Comparison of ENCODE assay signal across 12 mouse cellular contexts in the genomic region with DNA sequence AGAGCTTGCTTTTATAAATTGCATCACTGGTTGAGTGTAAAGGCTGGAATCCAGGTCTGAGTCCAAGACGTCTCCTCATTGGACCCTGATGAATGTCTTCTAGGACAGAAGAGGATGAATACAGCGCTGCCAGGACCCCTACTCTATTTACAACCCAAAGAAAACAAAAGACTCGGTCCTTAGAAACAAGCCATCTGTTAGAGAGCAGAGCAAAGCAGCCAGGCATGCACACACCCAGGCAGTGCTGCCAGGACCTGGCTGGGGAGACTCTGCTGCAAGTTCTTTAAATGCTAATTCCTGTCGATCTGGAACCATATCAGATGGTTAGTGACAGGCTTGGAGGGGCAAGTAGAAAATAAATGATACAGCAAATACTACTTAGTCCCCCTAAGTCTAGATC.
DNase-seq lines count a peak whose midpoint lies in the region; ATAC-seq lines count a peak whose summit lies in the region.
"Had no signal": no experiment of that assay in that cellular context is flagged by ENCODE, and none has a peak within 500 bp of the region (broad histone marks: within the 10 kb centered on the region; RNA-seq: fewer than 3 reads in every experiment).

No protein-coding gene starts in this region.

- no peaks in the 10 kb centered on the region for H3K27me3 ChIP-seq in forebrain, embryonic 12.5 days
- H3K27me3 ChIP-seq: embryonic facial prominence, embryonic 12.5 days; limb, embryonic 15.5 days had no signal

- WGBS in forebrain, embryonic 12.5 days, result 2% methylated on average over 4 of the region's 4 CpGs

- intact Hi-C loops in left cerebral cortex, postnatal 4 days (cut with DNase I), result no loop called here

- no peaks in the 10 kb centered on the region for H3K36me3 ChIP-seq in forebrain, embryonic 12.5 days (replicated peaks)
- H3K36me3 ChIP-seq: embryonic facial prominence, embryonic 12.5 days; limb, embryonic 15.5 days had no signal

- peak; percentile 90 for ATAC-seq in forebrain, embryonic 12.5 days (ENCODE audit: low FRiP score)

- H3K9ac ChIP-seq in forebrain, embryonic 12.5 days, result no peak overlapping the region
- H3K9ac ChIP-seq: embryonic facial prominence, embryonic 12.5 days; limb, embryonic 15.5 days had no signal

- H3K9me3 ChIP-seq in forebrain, embryonic 12.5 days, result no peaks in the 10 kb centered on the region
- H3K9me3 ChIP-seq: embryonic facial prominence, embryonic 12.5 days; limb, embryonic 15.5 days had no signal

- H3K4me2 ChIP-seq in forebrain, embryonic 12.5 days, result no peak overlapping the region; the same call in 1 of the 2 replicates
- H3K4me2 ChIP-seq: embryonic facial prominence, embryonic 12.5 days; heart, embryonic 11.5 days; limb, embryonic 15.5 days had no signal

- no peak overlapping the region for H3K4me3 ChIP-seq in forebrain, embryonic 12.5 days (replicated peaks)
- H3K4me3 ChIP-seq: embryonic facial prominence, embryonic 12.5 days; limb, embryonic 15.5 days had no signal

- peaks cover 10% of the 10 kb centered on the region for H3K4me1 ChIP-seq in forebrain, embryonic 12.5 days

- peak; percentile 84 for DNase-seq in left cerebral cortex, postnatal 4 days
- no peak for DNase-seq in left cerebral cortex, adult 9 months (ENCODE audit: low spot score in 2 of 2)
- peak; percentile 2 to 3 for DNase-seq in layer of hippocampus, postnatal 36 days
- peak; percentile 2 for DNase-seq in telencephalon, adult 2 months (ENCODE audit: low read depth, low spot score)
- DNase-seq in urinary bladder, postnatal 25 days (ENCODE audit: low spot score), result no peak
- no peak for DNase-seq in ovary, postnatal 36 days (ENCODE audit: low spot score)
- no peak for DNase-seq in kidney, postnatal 10 days
- DNase-seq: kidney, postnatal 36 days had no signal

- peak overlapping the region; percentile 54; the same call in 1 of the 2 replicates for H3K27ac ChIP-seq in forebrain, embryonic 12.5 days
- H3K27ac ChIP-seq: embryonic facial prominence, embryonic 12.5 days; limb, embryonic 15.5 days had no signal

Comparison
In these comparisons a context has a peak if more than half of its experiments do, and no peak if none do; other contexts are left out.
1. DNase-seq: peak in left cerebral cortex, postnatal 4 days (single experiment), layer of hippocampus, postnatal 36 days (2 of 2) and telencephalon, adult 2 months (single experiment); none in left cerebral cortex, adult 9 months (0 of 2), urinary bladder, postnatal 25 days (single experiment), ovary, postnatal 36 days (single experiment) and kidney, postnatal 10 days (single experiment).